Mouse (Mus musculus): ENCODE measurements at regions not wholly inside any gene's neighbourhood (a gene's known extent, or its start where the extent isn't known, plus 50 kb on each side); places are given as distances from the start of the nearest gene placed in this dataset.

GRCm38 (mm10) chr14:102925769-102926443 lies 56.5 kb downstream of the Kctd12 start:
- no peaks in the 10 kb centered on the region for H3K27me3 ChIP-seq (ENCODE audit: control insufficient read depth, insufficient read depth, low read length)
- H3K27ac ChIP-seq (ENCODE audit: control insufficient read depth, insufficient read depth, low read length), result no peak overlapping the region
- H3K36me3 ChIP-seq (ENCODE audit: control insufficient read depth, insufficient read depth, low read length), result no peaks in the 10 kb centered on the region
- WGBS, result 93% methylated on average over 6 of the region's 6 CpGs
- DNase-seq, result no peak
- no peaks in the 10 kb centered on the region for H3K4me1 ChIP-seq (replicated peaks; ENCODE audit: control insufficient read depth, insufficient read depth, low read length)
- no peak overlapping the region for H3K4me3 ChIP-seq (ENCODE audit: control insufficient read depth, insufficient read depth, low read length)
- TF ChIP-seq POLR2A (IDR thresholded peaks at IDR 0.05; ENCODE audit: control insufficient read depth, extremely low read depth, insufficient read depth, low read length, poor library complexity), result no peak
- no peak for TF ChIP-seq CTCF (IDR thresholded peaks at IDR 0.05; ENCODE audit: borderline replicate concordance, control insufficient read depth, extremely low read depth, insufficient read depth, low read length, poor library complexity)

DNA sequence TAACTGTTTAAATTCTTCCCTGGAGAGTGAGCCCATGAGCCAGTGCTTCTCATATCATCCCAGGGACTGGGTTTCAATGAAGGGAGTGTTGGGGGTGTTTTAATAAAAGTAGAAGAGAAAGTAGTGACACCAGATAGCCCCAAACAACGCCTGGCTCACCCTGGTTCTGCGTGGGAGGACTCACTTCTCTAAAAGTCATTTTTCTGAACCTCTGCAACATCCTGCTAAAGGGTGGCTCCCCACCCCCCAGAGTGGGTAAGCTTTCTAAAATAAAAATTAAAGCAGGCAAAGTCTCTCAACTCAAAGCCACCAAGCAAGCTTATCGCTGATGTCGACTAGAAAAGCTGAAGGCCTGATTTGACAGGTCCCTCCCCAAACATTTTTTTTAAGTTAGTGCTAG lies 57.8 kb downstream of the Kctd12 start:
- Histone ChIP-seq H3K36me3 (ENCODE audit: control insufficient read depth, insufficient read depth, low read length) (no peaks in the 10 kb centered on the region), H3K27me3 (ENCODE audit: control insufficient read depth, insufficient read depth, low read length) (no peaks in the 10 kb centered on the region), H3K27ac (ENCODE audit: control insufficient read depth, insufficient read depth, low read length) (no peak overlapping the region), H3K4me1 (replicated peaks; ENCODE audit: control insufficient read depth, insufficient read depth, low read length) (no peaks in the 10 kb centered on the region), H3K4me3 (ENCODE audit: control insufficient read depth, insufficient read depth, low read length) (no peak overlapping the region)
- WGBS, result 56% methylated on average over 4 of the region's 4 CpGs
- no peak for DNase-seq
- no peak for TF ChIP-seq POLR2A (IDR thresholded peaks at IDR 0.05; ENCODE audit: control insufficient read depth, extremely low read depth, insufficient read depth, low read length, poor library complexity)
- TF ChIP-seq CTCF (IDR thresholded peaks at IDR 0.05; ENCODE audit: borderline replicate concordance, control insufficient read depth, extremely low read depth, insufficient read depth, low read length, poor library complexity), result no peak

GRCm38 (mm10) chr14:102922496-102922993 lies 59.9 kb downstream of the Kctd12 start:
- DNase-seq, result no peak

GRCm38 (mm10) chr14:102920415-102920814 lies 62.0 kb downstream of the Kctd12 start:
- TF ChIP-seq CTCF (IDR thresholded peaks at IDR 0.05; ENCODE audit: borderline replicate concordance, control insufficient read depth, extremely low read depth, insufficient read depth, low read length, poor library complexity) (no peak), POLR2A (IDR thresholded peaks at IDR 0.05; ENCODE audit: control insufficient read depth, extremely low read depth, insufficient read depth, low read length, poor library complexity) (no peak)
- 51% methylated on average over 6 of the region's 6 CpGs for WGBS
- no peak overlapping the region for H3K4me3 ChIP-seq (ENCODE audit: control insufficient read depth, insufficient read depth, low read length)

More at GRCm38 (mm10) chr14:102922496-102922993, 59.9 kb downstream of the Kctd12 start:
- Histone ChIP-seq H3K27ac (ENCODE audit: control insufficient read depth, insufficient read depth, low read length) (no peak overlapping the region), H3K4me1 (replicated peaks; ENCODE audit: control insufficient read depth, insufficient read depth, low read length) (no peaks in the 10 kb centered on the region), H3K36me3 (ENCODE audit: control insufficient read depth, insufficient read depth, low read length) (no peaks in the 10 kb centered on the region), H3K27me3 (ENCODE audit: control insufficient read depth, insufficient read depth, low read length) (no peaks in the 10 kb centered on the region), H3K4me3 (ENCODE audit: control insufficient read depth, insufficient read depth, low read length) (no peak overlapping the region)
- no peak for TF ChIP-seq CTCF (IDR thresholded peaks at IDR 0.05; ENCODE audit: borderline replicate concordance, control insufficient read depth, extremely low read depth, insufficient read depth, low read length, poor library complexity)
- TF ChIP-seq POLR2A (IDR thresholded peaks at IDR 0.05; ENCODE audit: control insufficient read depth, extremely low read depth, insufficient read depth, low read length, poor library complexity), result no peak
- 57% methylated on average over 5 of the region's 5 CpGs for WGBS

DNA sequence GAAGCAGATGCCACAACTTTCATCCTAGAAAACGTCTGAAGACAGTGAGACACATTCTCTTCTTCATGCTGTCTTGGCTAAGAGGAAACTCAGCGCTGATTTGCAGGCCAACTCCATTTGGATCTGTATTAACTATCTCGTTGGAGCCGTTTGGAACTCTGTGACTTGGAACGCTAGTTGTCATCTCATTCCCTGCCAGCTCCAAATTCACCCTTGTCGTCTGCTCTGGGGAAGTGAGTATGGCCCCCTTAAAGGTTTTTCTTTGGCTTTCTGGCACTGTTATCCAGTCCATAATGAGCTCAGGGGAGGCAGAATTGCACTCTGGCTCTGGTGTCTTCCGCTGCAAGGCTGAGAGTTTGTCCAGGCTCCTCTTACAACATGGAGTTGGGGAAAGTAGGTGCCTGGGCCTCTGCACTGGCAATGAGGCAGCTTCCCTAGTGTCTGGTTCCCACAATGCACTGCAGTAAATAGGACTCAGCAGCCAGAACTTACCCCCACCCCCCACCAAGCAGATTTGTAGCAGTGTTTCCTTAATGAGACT lies 63.1 kb downstream of the Kctd12 start:
- Histone ChIP-seq H3K36me3 (ENCODE audit: control insufficient read depth, insufficient read depth, low read length) (no peaks in the 10 kb centered on the region), H3K4me3 (ENCODE audit: control insufficient read depth, insufficient read depth, low read length) (no peak overlapping the region), H3K27ac (ENCODE audit: control insufficient read depth, insufficient read depth, low read length) (no peak overlapping the region), H3K27me3 (ENCODE audit: control insufficient read depth, insufficient read depth, low read length) (no peaks in the 10 kb centered on the region), H3K4me1 (replicated peaks; ENCODE audit: control insufficient read depth, insufficient read depth, low read length) (no peaks in the 10 kb centered on the region)
- 92% methylated on average over 7 of the region's 7 CpGs for WGBS
- no peak for DNase-seq
- TF ChIP-seq CTCF (IDR thresholded peaks at IDR 0.05; ENCODE audit: borderline replicate concordance, control insufficient read depth, extremely low read depth, insufficient read depth, low read length, poor library complexity) (no peak), POLR2A (IDR thresholded peaks at IDR 0.05; ENCODE audit: control insufficient read depth, extremely low read depth, insufficient read depth, low read length, poor library complexity) (no peak)

More at GRCm38 (mm10) chr14:102920415-102920814, 62.0 kb downstream of the Kctd12 start:
- DNase-seq, result no peak
- Histone ChIP-seq H3K4me1 (replicated peaks; ENCODE audit: control insufficient read depth, insufficient read depth, low read length) (no peaks in the 10 kb centered on the region), H3K36me3 (ENCODE audit: control insufficient read depth, insufficient read depth, low read length) (no peaks in the 10 kb centered on the region), H3K27ac (ENCODE audit: control insufficient read depth, insufficient read depth, low read length) (no peak overlapping the region), H3K27me3 (ENCODE audit: control insufficient read depth, insufficient read depth, low read length) (no peaks in the 10 kb centered on the region)

DNA sequence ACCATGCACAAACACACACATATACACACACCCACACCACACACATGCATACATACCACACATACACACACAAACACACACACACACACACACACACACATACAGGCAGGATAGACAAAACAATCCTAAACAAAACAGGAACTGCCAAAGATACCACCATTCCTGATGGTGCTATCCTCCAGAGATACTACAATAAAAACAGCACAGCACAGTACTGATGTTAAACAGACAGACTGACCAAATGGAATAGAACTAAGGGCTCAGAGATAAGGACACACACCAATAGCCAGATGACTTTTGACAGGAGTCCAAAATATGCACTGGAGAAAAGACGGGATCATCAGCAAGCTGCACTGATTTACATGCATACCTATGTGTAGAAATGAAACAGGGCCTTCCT lies 64.5 kb downstream of the Kctd12 start:
- H3K27me3 ChIP-seq (ENCODE audit: control insufficient read depth, insufficient read depth, low read length), result no peaks in the 10 kb centered on the region
- 93% methylated on average over 1 of the region's 1 CpGs for WGBS
- H3K4me3 ChIP-seq (ENCODE audit: control insufficient read depth, insufficient read depth, low read length), result no peak overlapping the region
- no peak for DNase-seq
- H3K27ac ChIP-seq (ENCODE audit: control insufficient read depth, insufficient read depth, low read length), result no peak overlapping the region
- TF ChIP-seq CTCF (IDR thresholded peaks at IDR 0.05; ENCODE audit: borderline replicate concordance, control insufficient read depth, extremely low read depth, insufficient read depth, low read length, poor library complexity), result no peak
- TF ChIP-seq POLR2A (IDR thresholded peaks at IDR 0.05; ENCODE audit: control insufficient read depth, extremely low read depth, insufficient read depth, low read length, poor library complexity), result no peak
- no peaks in the 10 kb centered on the region for H3K36me3 ChIP-seq (ENCODE audit: control insufficient read depth, insufficient read depth, low read length)
- no peaks in the 10 kb centered on the region for H3K4me1 ChIP-seq (replicated peaks; ENCODE audit: control insufficient read depth, insufficient read depth, low read length)

Data from thymus, adult 2 months (tissue).